25 mouse cellular contexts compared by ENCODE assay signal in the genomic region with DNA sequence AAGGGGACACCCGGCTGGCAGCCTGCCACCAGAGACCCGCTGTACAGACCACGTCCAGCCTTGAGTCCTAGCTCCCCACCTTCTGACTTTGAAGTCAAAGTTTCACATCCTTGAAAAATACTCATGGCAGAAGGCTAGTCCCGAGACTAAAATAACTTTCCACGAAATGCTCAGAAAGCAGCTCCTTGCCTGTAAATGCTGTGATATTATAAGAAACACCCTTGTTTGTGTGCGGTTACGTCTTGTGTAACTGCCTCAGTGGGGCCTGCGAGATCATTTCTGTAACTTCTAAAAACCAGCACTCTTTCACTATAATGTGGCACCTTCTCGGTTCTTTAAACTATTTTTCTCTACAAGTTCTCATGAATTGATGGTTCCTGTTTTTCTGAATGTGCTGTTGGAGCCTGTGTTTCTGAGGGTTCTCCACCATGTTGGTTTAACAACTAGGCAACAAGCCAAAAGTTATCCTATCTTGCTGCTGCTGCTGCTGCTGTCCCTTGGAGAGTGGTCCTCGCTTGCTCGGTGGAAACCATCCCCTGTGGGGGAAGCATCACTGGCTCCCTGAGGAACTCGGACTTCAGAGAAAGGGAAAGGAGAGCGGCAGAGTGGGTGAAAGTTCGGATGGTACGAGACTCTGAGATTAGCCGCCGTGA.
DNase-seq lines count a peak whose midpoint lies in the region; ATAC-seq and TF ChIP-seq lines count a peak whose summit lies in the region.
"Had no signal": no experiment of that assay in that cellular context is flagged by ENCODE, and none has a peak within 500 bp of the region (broad histone marks: within the 10 kb centered on the region; RNA-seq: fewer than 3 reads in every experiment).

No protein-coding gene starts in this region.

- no peak overlapping the region for H3K4me3 ChIP-seq in lung, embryonic 14.5 days (ENCODE audit: low read depth, low read length)
- no peak overlapping the region for H3K4me3 ChIP-seq in bone marrow macrophage, adult 2 months (ENCODE audit: insufficient read depth, low read length)
- H3K4me3 ChIP-seq: embryonic facial prominence, embryonic 10.5 days; erythroblast, embryonic 14.5 days; forebrain, embryonic 10.5 days; heart, adult 2 months; heart, embryonic 12.5 days; hindbrain, embryonic 10.5 days; hindbrain, embryonic 15.5 days had no signal

- no peaks in the 10 kb centered on the region for H3K27me3 ChIP-seq in lung, embryonic 14.5 days (ENCODE audit: insufficient read depth, low read length)
- H3K27me3 ChIP-seq: heart, embryonic 12.5 days; hindbrain, embryonic 15.5 days; Patski had no signal

- ATAC-seq in lung, embryonic 14.5 days (ENCODE audit: insufficient read depth), result no peak
- ATAC-seq in megakaryocyte, adult 5-6 weeks (ENCODE audit: poor library complexity, severe bottlenecking), result peak; percentile 30
- ATAC-seq: activated CD4-positive, CD25-positive, alpha-beta regulatory T cell, adult 4 months; forebrain, embryonic 14.5 days; inflammation-experienced regulatory T-cells, adult 6 months; intestine, postnatal 0 days; Patski had no signal

- no peak overlapping the region for H3K9ac ChIP-seq in lung, embryonic 14.5 days
- H3K9ac ChIP-seq: heart, embryonic 12.5 days; hindbrain, embryonic 15.5 days had no signal

- 0 out of 2 replicates have a peak, but pooled peaks cover 4% of the 10 kb centered on the region for H3K4me1 ChIP-seq in lung, embryonic 14.5 days (ENCODE audit: insufficient read depth)
- H3K4me1 ChIP-seq in bone marrow macrophage, adult 2 months (ENCODE audit: control insufficient read depth, insufficient read depth, low read length), result peaks cover 20% of the 10 kb centered on the region
- H3K4me1 ChIP-seq: hindbrain, embryonic 15.5 days had no signal

- 72% methylated on average over 17 of the region's 17 CpGs for WGBS in lung, embryonic 14.5 days

- TF ChIP-seq POLR2A in bone marrow macrophage, adult 2 months (IDR thresholded peaks at IDR 0.05; ENCODE audit: borderline replicate concordance, low read depth, low read length), result no peak

- H3K4me2 ChIP-seq in lung, embryonic 14.5 days, result no peak overlapping the region
- H3K4me2 ChIP-seq: heart, embryonic 12.5 days; hindbrain, embryonic 15.5 days had no signal

- H3K36me3 ChIP-seq in lung, embryonic 14.5 days (ENCODE audit: insufficient read depth), result no peaks in the 10 kb centered on the region
- H3K36me3 ChIP-seq: embryonic facial prominence, embryonic 10.5 days; forebrain, embryonic 10.5 days; G1E; heart, embryonic 12.5 days; hindbrain, embryonic 10.5 days; hindbrain, embryonic 15.5 days had no signal

- peak; percentile 52 for DNase-seq in lung, embryonic 14.5 days
- no peak for DNase-seq in lung, postnatal 14 days
- no peak for DNase-seq in adrenal gland, adult 8-10 months
- DNase-seq in cerebellum, adult 8-10 months, result no peak
- DNase-seq in frontal cortex, postnatal 36 days (ENCODE audit: low spot score in 2 of 2), result no peak
- DNase-seq: adrenal gland, postnatal 25 days; cerebellum, adult 11 months; cerebellum, adult 9-10 months; cerebellum, postnatal 36 days; gastrocnemius, postnatal 36 days; heart, adult 2 months had no signal

- H3K27ac ChIP-seq in lung, embryonic 14.5 days (ENCODE audit: low read depth), result no peak overlapping the region
- H3K27ac ChIP-seq in bone marrow macrophage, adult 2 months (ENCODE audit: insufficient read depth, low read depth, low read length), result 0 out of 2 replicates have a peak overlapping the region, but pooled peaks have one; percentile 29
- H3K27ac ChIP-seq: embryonic facial prominence, embryonic 10.5 days; forebrain, embryonic 10.5 days; heart, adult 2 months; hindbrain, embryonic 10.5 days; hindbrain, embryonic 15.5 days had no signal

- no peak for TF ChIP-seq CTCF in lung, embryonic 14.5 days (IDR thresholded peaks at IDR 0.05; ENCODE audit: low read depth)
- TF ChIP-seq CTCF in bone marrow macrophage, adult 2 months (IDR thresholded peaks at IDR 0.05; ENCODE audit: low read depth, low read length), result no peak

- H3K9me3 ChIP-seq in lung, embryonic 14.5 days (ENCODE audit: low read depth, low read length), result no peaks in the 10 kb centered on the region
- H3K9me3 ChIP-seq: embryonic facial prominence, embryonic 10.5 days; forebrain, embryonic 10.5 days; G1E; heart, embryonic 12.5 days; hindbrain, embryonic 10.5 days; hindbrain, embryonic 15.5 days had no signal
